Mouse (Mus musculus): ENCODE data around the gene Ubash3b.

Ubash3b gene

DNA sequence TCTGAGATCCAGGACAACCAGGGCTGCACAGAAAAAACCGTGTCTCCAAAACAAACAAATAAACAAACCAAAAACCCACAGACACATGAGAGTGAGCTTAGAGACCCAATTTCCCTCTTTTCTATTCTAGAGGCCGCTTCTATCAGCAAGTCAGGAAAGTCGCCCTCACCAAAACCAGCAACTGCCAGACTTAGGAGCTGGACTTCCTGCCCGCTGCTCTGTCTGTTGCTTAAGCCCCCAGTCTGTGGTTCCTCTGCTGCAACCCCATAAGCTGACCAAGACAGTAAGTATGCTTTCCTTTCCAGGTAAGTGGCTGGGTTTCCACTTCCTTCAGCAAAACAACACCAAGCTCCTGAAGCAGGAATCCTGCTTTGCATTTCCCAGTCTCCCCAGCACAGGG is 26.6 kb downstream of the Ubash3b start:
- DNase-seq, result no peak

DNA sequence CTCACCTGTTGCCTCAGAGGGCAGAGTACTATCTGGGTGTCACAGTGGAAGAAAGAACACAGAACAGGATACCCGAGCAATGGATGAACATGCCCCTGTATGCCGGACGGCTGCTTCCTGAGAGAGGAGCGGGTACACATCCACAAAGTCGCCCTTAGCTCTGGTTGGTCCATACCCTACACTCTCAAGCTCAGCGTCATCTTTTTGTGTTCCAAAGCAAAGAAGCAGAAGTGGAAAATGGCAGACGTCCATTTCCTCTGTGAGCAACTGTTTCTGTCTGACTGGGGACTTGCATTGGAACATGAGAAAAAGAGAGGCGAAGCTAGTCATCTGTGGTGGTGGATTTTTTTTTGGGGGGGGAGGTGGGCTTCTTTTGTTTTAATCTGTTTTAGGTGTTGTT is 30.9 kb downstream of the Ubash3b start:
- no peak for DNase-seq

DNA sequence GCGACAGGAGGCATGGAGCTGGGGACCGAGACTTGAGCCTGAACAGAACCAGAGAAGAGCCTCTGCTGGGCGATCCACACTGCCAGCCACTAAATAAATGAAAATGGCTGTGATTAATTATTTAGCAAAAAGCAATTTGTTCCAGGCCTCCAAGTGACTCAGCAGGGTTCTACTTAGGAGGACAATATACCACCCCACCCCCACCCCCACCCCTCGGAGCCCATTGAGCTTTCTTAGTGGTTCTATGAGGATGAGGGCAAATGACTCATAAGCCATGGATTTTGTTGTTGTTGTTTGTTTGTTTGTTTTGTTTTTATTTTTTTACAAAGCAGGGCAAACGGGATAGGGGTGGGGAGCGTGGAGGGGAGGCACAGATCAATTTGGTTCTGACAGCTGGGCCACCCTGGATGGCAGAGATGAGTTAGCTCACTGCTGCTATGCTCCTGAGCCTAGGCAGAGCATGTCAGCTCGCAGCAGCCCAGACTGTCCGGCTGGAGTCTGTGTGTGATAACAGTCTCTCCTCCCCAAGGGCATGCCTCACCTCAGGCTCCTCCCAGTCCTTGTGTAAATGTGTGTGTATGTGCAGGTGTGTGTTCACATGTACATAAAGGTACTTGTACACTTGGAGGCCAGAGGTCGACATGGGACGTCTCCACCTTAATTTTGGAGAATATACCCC is 31.6 kb downstream of the Ubash3b start:
- no peak for DNase-seq

DNA sequence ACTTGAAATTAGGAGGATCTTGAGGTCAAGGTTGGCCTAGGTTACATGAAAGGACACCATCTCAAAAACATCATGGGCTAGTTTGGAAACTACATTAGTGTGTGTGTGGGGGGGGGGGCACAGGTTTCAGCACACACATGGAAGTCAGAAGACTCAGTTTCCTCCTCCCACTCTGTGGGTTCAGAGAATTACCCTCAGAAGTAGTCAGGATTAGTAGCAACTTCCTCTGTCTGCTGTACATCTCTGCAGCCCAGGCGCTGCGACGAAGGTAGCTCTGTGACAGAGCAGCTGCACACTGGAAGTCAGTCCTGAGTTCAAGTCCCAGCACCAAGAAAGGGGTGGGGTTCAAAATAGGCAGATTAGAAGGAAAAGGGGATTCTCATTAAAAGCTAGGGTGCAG is 32.2 kb downstream of the Ubash3b start:
- no peak for DNase-seq

DNA sequence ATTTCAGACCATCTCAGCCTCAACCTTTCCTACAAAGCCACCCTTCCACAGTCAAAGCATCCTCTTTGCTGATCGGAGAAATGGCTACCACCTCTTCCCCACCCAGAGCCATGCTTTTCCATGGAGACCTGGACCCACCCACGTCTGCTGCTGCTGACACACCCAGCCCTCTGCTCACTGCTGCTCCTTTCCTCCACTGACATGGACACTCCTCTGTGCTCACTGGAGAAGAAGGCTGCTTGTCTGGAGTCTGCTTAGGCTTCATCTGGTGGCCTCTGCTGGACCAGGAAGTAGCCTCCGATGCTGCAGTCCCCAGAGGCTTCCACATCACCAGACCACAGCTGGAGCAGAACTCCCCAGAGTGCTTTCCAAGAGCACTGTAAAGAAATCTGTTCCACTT is 34.8 kb downstream of the Ubash3b start:
- no peak for DNase-seq

DNA sequence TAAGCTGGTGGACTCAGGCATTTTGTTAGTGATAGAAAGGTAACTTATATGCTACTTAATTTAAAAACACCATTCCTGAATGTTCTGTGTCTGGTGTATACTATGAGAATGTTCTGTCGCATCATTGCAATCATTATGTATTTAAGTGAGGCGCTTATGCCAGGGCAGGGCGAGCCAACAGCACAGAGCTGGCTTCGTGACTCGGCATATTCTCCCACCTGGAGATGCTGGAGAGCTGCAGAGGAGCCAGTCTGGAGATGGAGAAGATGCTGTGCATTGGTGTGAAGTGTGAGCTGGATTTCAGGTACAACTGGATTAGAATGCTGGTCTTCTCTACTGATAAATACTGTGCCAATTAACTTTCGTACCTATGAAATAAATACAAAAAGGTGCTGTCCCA is 37.2 kb downstream of the Ubash3b start:
- no peak for DNase-seq

DNA sequence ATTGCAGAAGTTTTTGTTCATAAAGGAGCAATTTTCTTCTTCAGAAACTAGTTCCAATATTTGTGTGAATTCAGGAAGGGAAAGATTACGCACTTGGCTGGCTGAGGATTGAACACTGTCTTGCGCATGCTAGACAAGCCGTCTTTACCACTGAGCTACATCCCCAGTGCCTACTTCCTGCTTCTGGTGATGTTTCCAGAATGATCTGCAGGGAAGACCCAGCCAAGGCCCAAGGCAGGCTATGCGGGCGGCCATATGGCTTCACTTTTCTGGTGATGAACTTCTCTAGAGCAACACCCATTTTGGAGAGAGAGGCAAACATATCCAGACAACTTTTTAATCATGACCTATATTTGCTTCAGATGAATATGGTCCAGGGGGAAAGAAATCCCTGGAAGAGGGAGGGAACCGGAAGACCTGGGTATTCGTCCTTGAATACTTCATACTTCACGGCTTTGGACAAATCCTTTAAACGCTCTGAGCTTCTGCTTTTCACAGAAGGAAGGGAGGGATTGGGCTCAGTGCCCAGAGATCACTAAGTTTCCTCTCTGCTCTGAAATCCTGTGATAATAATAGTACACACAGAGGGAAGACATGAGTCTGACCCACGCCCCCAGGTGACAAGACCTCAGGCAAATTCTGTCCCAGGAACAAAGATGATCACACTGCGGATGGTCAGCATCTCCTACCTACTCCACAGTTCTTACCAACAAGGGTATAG is 38.9 kb downstream of the Ubash3b start:
- peak; percentile 53 to 76 for DNase-seq

DNA sequence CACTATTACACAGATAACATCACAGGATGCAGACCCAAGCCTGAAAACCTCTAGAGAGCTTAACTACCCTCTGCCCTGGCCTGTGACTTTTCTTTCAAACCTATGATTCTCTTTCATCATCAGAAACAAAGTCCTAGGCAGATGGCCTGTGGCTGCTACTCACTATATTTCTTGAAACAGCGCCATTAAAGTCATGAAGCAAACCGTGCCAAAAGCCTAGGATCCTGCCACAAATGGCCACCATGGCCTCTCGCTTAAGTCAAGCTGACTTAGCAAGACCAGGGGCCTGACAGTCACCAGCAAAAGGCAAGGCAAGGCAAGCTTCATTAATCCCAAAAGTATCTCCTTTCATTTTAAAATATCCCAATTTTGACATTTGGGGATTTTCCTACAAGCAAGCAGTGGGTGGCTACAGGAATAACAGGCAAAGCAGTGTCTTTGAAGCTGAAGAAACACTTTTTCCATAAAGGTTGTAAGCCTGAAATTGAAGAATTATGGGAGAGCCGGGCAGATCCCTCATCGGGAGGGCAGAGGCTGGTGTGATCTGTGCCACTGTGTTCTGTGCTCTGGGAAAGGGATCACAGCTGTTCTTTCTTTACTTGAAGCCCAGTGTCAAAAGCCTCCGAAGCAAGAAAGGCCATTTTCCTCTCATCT is 39.7 kb downstream of the Ubash3b start:
- DNase-seq, result no peak

DNA sequence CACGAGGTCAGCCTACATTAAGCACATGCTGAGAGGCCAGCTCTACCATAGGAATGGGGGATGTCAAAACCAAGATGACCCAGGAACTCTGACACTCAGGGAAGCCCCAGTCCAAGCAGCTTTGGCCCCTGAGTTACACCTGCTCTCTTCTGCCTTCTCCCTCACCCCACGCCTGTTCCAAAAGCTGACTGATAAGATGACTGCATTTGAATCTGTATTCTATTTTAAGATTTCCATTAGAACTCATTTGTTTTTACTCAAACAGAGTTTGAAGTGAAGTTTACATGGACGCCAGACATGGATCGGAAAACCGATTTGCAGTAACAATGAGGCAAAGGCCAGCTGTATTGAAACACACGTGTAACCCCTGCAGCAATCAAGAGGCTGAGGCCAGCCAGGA is 41.5 kb downstream of the Ubash3b start:
- DNase-seq, result no peak

DNA sequence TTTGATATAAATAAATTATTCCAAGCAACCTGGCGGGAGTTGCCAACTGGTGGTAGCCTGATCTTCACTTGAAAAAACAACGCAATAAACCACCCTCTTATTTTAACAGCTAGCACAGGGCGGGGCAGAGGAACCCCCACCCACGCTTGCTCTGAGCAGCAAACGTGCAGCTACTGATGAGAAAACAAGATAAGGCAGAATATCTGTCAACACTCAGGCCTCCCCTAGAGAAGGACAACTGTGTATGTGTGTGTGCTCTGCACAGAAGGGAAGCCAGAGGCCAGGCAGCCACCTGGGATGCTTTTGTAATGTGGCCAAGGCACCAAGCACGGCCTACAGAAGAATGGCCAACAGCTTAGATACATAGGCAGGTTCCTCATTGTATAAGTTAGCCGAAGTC is 43.4 kb downstream of the Ubash3b start:
- peak in 1 of 2 experiments; percentile 22 for DNase-seq

DNA sequence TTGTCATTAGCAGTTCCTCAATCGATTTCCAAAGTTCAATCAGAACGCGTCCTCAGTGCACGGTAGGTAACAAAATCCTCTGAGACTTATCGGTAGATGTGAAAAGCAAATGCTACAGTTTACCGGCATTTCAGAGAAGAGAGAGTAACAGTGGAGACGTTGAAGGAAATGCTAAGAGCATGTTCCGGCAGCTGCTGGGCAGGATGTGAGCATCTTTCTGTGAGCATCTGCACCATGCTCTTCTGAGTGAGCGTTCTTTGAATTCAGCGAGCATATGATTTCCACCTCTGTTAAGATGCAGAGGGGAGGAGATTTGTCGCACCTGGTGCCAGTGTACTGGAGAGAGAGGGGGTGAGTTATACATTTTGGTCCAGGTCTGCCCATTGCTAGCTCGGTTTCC is 45.4 kb downstream of the Ubash3b start:
- DNase-seq, result no peak

DNA sequence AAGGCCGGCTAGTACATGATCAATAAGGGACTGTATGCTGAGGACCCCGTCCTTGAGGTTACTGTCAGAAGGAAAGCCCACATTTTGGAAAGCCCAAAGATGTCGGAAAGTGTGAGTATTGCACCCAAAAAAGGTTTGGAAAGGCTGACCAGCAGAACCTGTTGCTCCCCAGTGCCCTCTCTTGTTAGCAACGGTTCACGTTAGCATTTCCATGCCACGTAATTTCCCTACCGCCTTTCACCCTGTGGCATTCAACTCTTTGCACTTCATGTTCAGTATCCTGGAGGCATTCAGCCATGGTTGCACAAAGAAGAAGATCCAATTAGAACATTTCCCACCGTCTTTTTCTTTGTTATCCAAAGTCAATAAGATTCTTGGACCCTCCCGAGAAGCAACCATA is 47.1 kb downstream of the Ubash3b start:
- no peak for DNase-seq

DNA sequence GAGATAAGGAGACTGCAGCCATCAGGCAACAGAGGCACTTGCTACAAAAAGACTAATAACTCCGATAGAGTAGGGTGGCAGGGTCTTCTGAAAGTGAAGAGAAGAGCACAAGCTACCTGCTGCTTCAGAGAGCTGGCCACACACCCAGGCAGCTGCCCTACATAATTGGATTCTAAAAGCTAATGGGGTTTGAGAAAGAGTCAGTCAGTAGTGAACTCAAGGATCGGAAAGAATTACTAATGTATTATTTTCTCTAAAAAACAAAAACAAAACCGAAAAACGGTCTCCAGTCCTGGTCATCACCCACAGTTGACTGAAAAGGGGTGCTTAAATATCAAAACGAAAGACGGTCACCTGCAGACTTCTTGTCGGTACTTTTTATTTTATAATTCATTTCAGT is 51.7 kb downstream of the Ubash3b start:
- DNase-seq, result no peak

DNA sequence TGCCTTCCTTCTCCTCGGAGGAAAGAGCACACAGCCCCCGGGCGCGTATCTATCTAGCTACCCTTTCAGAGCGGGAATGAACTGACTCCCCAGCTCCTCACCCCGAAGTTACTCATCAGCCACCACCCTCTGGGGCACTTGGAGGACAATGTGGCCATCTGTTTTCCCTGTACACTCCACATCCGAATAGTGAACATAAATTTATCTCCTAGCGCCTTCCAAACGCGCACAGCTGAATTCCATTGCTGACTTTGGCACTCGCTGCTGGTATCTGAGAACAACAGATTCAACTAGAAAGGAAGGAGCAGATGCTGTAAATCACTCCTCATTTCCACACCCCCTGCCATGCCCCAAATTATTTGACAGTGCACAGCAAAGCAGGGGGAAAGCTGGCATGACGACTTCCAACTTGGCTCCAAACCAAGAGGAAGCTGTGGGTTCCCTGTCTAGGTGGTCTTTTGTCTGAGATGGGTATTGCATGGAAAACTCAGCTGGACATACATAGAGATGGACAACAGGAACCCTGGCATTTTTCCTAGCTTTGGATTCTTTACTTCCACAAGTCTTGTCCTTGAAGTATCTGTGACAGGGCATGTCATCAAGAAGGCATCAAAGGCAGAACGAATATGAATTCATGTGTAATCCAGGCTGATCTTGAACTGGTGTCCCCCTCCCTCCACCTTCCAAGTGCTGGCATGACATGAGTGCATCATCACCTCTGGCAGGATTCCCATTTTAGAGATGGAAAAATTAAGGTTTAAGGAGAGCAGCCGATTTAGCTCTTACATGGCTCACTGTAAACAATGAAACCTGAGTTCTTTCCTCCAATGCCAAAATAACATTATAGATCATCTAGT is 52.9 kb downstream of the Ubash3b start:
- peak; percentile 53 to 63 for DNase-seq

DNA sequence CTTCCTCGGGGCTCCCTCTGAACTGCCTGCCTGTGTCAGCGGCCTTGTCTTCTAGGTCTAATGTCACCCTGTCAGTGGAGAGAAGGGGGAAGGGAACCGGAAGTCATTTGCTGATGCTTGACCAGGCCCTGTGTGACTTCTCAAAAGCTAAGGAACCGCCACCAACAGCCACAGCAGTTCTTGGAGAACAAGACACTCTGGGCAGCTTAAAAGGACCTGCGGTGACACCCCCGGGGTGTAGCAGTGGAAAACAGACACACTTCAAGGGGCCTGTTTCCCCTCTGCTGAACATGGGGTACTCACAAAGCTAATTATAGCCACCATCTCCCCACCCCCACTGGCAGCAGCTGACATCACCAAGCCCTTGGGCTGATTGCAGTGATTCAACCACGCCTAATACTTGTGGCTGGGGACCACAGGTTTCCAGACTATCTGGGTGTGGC is 56.3 kb downstream of the Ubash3b start:
- DNase-seq, result peak in 1 of 2 experiments; percentile 32

DNA sequence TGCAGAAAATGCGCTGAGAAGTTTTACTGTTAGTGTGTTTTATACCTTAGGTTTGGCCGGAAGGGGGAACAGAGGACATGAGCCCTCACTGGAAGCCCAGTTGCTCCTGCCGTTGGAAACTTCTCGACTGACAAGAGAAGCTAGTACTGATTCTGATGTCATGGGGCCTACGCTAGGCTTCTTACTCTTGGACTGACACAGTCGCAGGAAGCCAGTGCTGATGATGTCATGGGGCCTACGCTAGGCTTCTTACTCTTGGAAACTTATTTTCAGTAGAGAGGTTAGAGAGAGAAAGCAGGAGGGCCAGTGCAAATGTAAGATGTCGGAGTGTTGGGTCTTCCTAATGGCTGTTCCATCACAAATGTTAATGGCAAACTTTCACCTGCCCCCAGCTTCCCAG is 57.8 kb downstream of the Ubash3b start:
- DNase-seq, result no peak

DNA sequence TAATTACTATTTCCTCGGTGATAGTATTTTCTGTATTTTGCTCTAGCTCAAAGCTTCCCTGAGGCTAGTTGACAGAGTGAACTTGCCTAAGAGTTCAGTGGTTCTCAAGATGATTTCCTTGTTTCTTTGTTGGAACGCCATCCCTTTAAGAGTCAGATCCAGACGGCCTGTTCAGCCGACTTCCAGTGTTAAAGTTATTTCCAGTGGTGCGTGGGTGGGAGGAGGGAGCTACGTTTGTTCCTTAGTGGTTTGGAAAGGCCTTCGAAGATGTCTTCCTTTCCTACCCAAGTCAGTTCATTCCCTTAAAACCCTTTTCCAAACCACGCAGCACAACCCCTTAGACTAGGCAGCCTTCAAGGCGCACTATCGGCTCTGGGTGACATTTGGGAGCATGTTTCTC is 58.9 kb downstream of the Ubash3b start:
- DNase-seq, result peak; percentile 26 to 39

DNA sequence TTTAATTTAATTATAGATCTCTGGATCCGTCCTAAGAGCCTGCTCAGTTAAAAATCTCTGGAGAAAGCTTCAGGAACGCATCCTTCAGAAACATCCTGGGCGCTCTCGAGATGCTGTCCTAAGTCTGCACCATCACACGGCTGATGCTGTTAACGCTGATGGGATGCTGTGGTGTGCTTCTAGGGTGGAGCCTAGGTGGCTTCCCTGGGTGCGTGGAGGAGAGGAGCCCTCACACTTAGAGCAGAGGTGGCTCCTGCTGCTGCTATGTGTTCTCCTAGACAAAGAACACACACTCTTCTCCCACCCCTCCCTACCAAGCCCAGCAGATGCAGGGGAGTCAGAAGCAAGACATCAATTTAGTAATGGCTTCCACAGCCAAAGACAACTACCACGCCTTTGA is 61.6 kb downstream of the Ubash3b start:
- DNase-seq, result no peak

DNA sequence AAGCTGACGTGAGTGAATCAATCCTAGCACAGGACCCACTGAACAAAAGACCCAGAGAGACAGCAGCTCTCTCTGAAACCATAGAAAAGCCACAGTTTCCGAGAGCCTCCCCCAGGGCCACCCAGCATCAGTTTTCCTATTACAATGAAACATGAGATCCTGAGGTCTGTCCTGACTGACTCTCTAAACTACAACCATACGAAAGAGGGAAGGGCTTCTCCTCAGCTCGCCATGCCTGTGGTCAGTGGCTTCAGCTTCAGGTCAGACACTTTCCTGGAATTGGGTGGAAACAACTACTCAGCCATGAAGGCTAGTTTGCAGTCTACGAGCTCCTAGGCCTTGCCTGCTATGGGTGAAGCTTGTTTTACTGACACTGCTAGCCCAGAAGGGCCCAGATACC is 62.4 kb downstream of the Ubash3b start:
- DNase-seq, result no peak

DNA sequence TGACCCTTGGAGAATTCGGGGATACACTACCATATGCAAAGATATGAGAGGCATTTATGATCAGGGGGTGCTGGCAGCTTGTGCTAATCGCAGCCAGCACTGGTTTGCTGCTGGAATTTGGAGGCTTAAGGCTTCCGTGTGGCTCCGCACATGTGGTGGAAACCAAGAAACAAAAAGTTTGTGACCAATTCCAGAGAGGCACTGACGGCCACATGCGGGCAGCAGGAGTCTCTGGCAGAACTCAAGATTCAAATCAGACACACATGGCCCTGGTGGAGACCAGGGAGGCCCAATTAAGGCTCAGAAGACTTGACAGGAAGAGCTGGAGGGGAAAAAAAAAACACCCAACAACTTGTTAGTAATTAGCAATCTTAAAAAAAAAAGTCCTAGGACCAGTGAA is 63.4 kb downstream of the Ubash3b start:
- DNase-seq, result no peak

DNA sequence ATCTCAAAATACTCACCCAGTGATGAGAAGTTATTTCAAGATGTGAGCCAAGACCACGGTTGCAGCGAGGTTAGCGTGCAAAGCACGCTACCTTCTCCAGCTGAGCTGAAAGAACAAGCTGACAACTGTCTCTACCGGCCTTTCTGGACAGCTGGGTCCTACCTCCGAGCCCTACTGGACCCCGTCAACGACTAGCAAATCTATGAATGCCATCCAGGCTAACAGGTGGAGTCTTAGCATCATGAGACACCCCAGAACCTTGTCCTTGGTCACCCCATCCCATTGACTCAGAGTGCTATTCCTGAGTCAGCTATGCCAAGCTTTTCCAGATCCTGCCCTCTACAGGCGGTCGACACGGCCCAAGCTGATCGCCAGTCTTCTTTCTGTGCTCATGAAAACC is 69.5 kb downstream of the Ubash3b start:
- no peak for DNase-seq

DNA sequence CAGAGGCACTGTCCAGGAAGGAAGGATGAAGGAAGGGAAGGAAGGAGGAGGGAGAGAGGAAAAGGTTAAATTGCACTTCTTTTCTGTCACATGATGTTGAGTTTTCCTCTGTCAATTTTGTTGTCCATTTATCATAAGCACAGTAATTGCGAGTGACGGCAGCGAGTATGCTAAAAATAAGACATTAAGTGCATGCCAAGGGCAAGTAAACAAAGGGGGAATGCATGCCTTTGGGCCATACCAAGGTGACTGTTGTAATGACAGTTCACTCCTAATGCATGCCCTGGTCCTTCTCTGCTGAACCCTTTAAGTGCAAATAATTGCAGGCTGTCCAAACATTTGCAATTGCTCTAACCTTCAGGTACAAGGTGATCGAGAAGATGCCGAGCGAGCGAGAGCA is 70.3 kb downstream of the Ubash3b start:
- peak in 1 of 2 experiments; percentile 35 for DNase-seq

DNA sequence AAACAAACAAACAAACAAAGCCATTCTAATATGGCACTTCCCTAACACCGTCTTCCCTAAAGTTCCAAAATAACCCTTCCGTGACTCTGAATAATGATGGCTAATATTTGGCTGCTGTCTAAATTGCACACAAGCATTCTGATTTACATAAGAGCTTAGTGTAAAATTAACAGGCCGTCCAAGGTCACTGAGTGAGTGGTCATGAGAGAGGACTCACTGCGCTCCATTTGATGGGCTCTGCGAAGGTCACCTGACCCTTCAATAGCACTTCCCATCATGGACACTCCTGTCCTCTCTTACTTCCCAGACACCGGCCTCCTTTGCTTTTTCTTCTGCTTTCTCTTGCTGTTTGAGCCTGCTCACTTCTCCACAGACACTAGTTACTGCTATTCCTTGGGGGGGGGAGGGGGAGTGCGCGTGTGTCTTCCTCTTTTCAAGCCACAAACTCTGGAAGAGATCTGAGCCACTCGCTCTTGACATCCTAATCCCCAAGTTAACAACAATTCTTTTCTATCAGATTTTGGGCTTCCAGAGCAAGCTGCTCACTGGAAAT is 73.6 kb downstream of the Ubash3b start:
- peak; percentile 29 to 49 for DNase-seq

Data from kidney, postnatal 36 days (tissue).